Mouse (Mus musculus): ENCODE results near the gene Smarcc2.

- TF ChIP-seq CTCF (IDR thresholded peaks at IDR 0.05; ENCODE audit: control insufficient read depth, insufficient read depth, insufficient read length) (no peak), MAX (IDR thresholded peaks at IDR 0.05) (no peak), MYOD1 (IDR thresholded peaks at IDR 0.05; ENCODE audit: control insufficient read depth, insufficient read length, low read depth) (no peak), USF1 (IDR thresholded peaks at IDR 0.05; ENCODE audit: low read depth) (no peak), CEBPB (IDR thresholded peaks at IDR 0.05; ENCODE audit: low read depth) (no peak), MYOG (IDR thresholded peaks at IDR 0.05; ENCODE audit: control insufficient read depth, extremely low read depth, insufficient read length) (no peak)
Observed at GRCm38 (mm10) chr10:128511189-128511588, 52.1 kb downstream of the Smarcc2 start.

Measured in C2C12 (cell line).